Mouse (Mus musculus): ENCODE measurements at regions not wholly inside any gene's neighbourhood (a gene's known extent, or its start where the extent isn't known, plus 50 kb on each side); places are given as distances from the start of the nearest gene placed in this dataset.

GRCm38 (mm10) chr4:39926021-39926591 is 216.8 kb upstream of the Aco1 start:
- Histone ChIP-seq H3K27ac (ENCODE audit: low read depth, low read length) (no peak overlapping the region), H3K9ac (ENCODE audit: low read depth, low read length) (no peak overlapping the region), H3K4me3 (ENCODE audit: low read length) (no peak overlapping the region), H3K4me1 (ENCODE audit: control insufficient read depth, insufficient read depth, low read depth, low read length) (no peaks in the 10 kb centered on the region), H3K27me3 (replicated peaks; ENCODE audit: control insufficient read depth, insufficient read depth, low read length) (no peaks in the 10 kb centered on the region), H3K4me2 (ENCODE audit: low read length) (no peak overlapping the region), H3K36me3 (ENCODE audit: control insufficient read depth, insufficient read depth, low read length) (no peaks in the 10 kb centered on the region), H3K9me3 (ENCODE audit: control insufficient read depth, low read length) (no peaks in the 10 kb centered on the region)
- 57% methylated on average over 3 of the region's 3 CpGs for WGBS
- peak; percentile 52; the same call in 1 of the 2 replicates for ATAC-seq

GRCm38 (mm10) chr4:39926594-39926993 is 216.3 kb upstream of the Aco1 start:
- H3K4me3 ChIP-seq (ENCODE audit: low read length) = no peak overlapping the region
- H3K36me3 ChIP-seq (ENCODE audit: control insufficient read depth, insufficient read depth, low read length) = no peaks in the 10 kb centered on the region
- H3K4me1 ChIP-seq (ENCODE audit: control insufficient read depth, insufficient read depth, low read depth, low read length) = no peaks in the 10 kb centered on the region
- H3K9ac ChIP-seq (ENCODE audit: low read depth, low read length) = no peak overlapping the region
- ATAC-seq = 0 out of 2 replicates have a peak, but pooled peaks have one; percentile 6
- H3K9me3 ChIP-seq (ENCODE audit: control insufficient read depth, low read length) = no peaks in the 10 kb centered on the region
- H3K27ac ChIP-seq (ENCODE audit: low read depth, low read length) = no peak overlapping the region
- H3K4me2 ChIP-seq (ENCODE audit: low read length) = no peak overlapping the region
- 84% methylated on average over 7 of the region's 7 CpGs for WGBS
- no peaks in the 10 kb centered on the region for H3K27me3 ChIP-seq (replicated peaks; ENCODE audit: control insufficient read depth, insufficient read depth, low read length)

- no peaks in the 10 kb centered on the region for H3K36me3 ChIP-seq (ENCODE audit: control insufficient read depth, insufficient read depth, low read length)
- H3K9me3 ChIP-seq (ENCODE audit: control insufficient read depth, low read length) = no peaks in the 10 kb centered on the region
- 76% methylated on average over 2 of the region's 2 CpGs for WGBS
- H3K9ac ChIP-seq (ENCODE audit: low read depth, low read length) = no peak overlapping the region
- no peak overlapping the region for H3K4me3 ChIP-seq (ENCODE audit: low read length)
- no peak overlapping the region for H3K27ac ChIP-seq (ENCODE audit: low read depth, low read length)
- no peaks in the 10 kb centered on the region for H3K4me1 ChIP-seq (ENCODE audit: control insufficient read depth, insufficient read depth, low read depth, low read length)
- H3K27me3 ChIP-seq (replicated peaks; ENCODE audit: control insufficient read depth, insufficient read depth, low read length) = no peaks in the 10 kb centered on the region
- no peak overlapping the region for H3K4me2 ChIP-seq (ENCODE audit: low read length)
- ATAC-seq = no peak
Measured at GRCm38 (mm10) chr4:39928491-39928890, 214.4 kb upstream of the Aco1 start.

GRCm38 (mm10) chr4:39934025-39934708 is 208.7 kb upstream of the Aco1 start:
- Histone ChIP-seq H3K9ac (ENCODE audit: low read depth, low read length) (no peak overlapping the region), H3K4me2 (ENCODE audit: low read length) (no peak overlapping the region), H3K4me1 (ENCODE audit: control insufficient read depth, insufficient read depth, low read depth, low read length) (no peaks in the 10 kb centered on the region), H3K27ac (ENCODE audit: low read depth, low read length) (no peak overlapping the region), H3K9me3 (ENCODE audit: control insufficient read depth, low read length) (no peaks in the 10 kb centered on the region), H3K27me3 (replicated peaks; ENCODE audit: control insufficient read depth, insufficient read depth, low read length) (no peaks in the 10 kb centered on the region), H3K36me3 (ENCODE audit: control insufficient read depth, insufficient read depth, low read length) (no peaks in the 10 kb centered on the region), H3K4me3 (ENCODE audit: low read length) (no peak overlapping the region)
- peak; percentile 64 for ATAC-seq
- 73% methylated on average over 12 of the region's 12 CpGs for WGBS

GRCm38 (mm10) chr4:39958687-39959086 is 184.2 kb upstream of the Aco1 start:
- Histone ChIP-seq H3K36me3 (ENCODE audit: control insufficient read depth, insufficient read depth, low read length) (no peaks in the 10 kb centered on the region), H3K4me2 (ENCODE audit: low read length) (no peak overlapping the region), H3K27ac (ENCODE audit: low read depth, low read length) (no peak overlapping the region), H3K9me3 (ENCODE audit: control insufficient read depth, low read length) (no peaks in the 10 kb centered on the region; the same call in 1 of the 2 replicates), H3K4me1 (ENCODE audit: control insufficient read depth, insufficient read depth, low read depth, low read length) (no peaks in the 10 kb centered on the region), H3K27me3 (replicated peaks; ENCODE audit: control insufficient read depth, insufficient read depth, low read length) (no peaks in the 10 kb centered on the region), H3K4me3 (ENCODE audit: low read length) (no peak overlapping the region), H3K9ac (ENCODE audit: low read depth, low read length) (no peak overlapping the region)
- 60% methylated on average over 3 of the region's 3 CpGs for WGBS
- ATAC-seq = peak; percentile 58; the same call in 1 of the 2 replicates

- WGBS = 94% methylated on average over 3 of the region's 3 CpGs
Measured at GRCm38 (mm10) chr4:39967938-39968337, 174.9 kb upstream of the Aco1 start.

GRCm38 (mm10) chr4:39991358-39991757 is 151.5 kb upstream of the Aco1 start:
- Histone ChIP-seq H3K36me3 (ENCODE audit: control insufficient read depth, insufficient read depth, low read length) (no peaks in the 10 kb centered on the region), H3K4me1 (ENCODE audit: control insufficient read depth, insufficient read depth, low read depth, low read length) (no peaks in the 10 kb centered on the region), H3K4me3 (ENCODE audit: low read length) (no peak overlapping the region), H3K4me2 (ENCODE audit: low read length) (no peak overlapping the region), H3K27me3 (replicated peaks; ENCODE audit: control insufficient read depth, insufficient read depth, low read length) (no peaks in the 10 kb centered on the region), H3K27ac (ENCODE audit: low read depth, low read length) (no peak overlapping the region), H3K9ac (ENCODE audit: low read depth, low read length) (no peak overlapping the region), H3K9me3 (ENCODE audit: control insufficient read depth, low read length) (peaks cover 3% of the 10 kb centered on the region)
- 75% methylated on average over 6 of the region's 6 CpGs for WGBS
- ATAC-seq = no peak

More at GRCm38 (mm10) chr4:39967938-39968337, 174.9 kb upstream of the Aco1 start:
- H3K4me1 ChIP-seq (ENCODE audit: control insufficient read depth, insufficient read depth, low read depth, low read length) = no peaks in the 10 kb centered on the region
- H3K36me3 ChIP-seq (ENCODE audit: control insufficient read depth, insufficient read depth, low read length) = no peaks in the 10 kb centered on the region
- no peak for ATAC-seq
- H3K4me2 ChIP-seq (ENCODE audit: low read length) = no peak overlapping the region
- no peak overlapping the region for H3K27ac ChIP-seq (ENCODE audit: low read depth, low read length)
- no peaks in the 10 kb centered on the region for H3K9me3 ChIP-seq (ENCODE audit: control insufficient read depth, low read length)
- H3K4me3 ChIP-seq (ENCODE audit: low read length) = no peak overlapping the region
- no peak overlapping the region for H3K9ac ChIP-seq (ENCODE audit: low read depth, low read length)
- no peaks in the 10 kb centered on the region for H3K27me3 ChIP-seq (replicated peaks; ENCODE audit: control insufficient read depth, insufficient read depth, low read length)

- H3K4me1 ChIP-seq (ENCODE audit: control insufficient read depth, insufficient read depth, low read depth, low read length) = no peaks in the 10 kb centered on the region
- H3K4me2 ChIP-seq (ENCODE audit: low read length) = no peak overlapping the region
- H3K9me3 ChIP-seq (ENCODE audit: control insufficient read depth, low read length) = peaks cover 3% of the 10 kb centered on the region
- WGBS = 79% methylated on average over 2 of the region's 2 CpGs
- no peaks in the 10 kb centered on the region for H3K36me3 ChIP-seq (ENCODE audit: control insufficient read depth, insufficient read depth, low read length)
- ATAC-seq = no peak
- H3K27me3 ChIP-seq (replicated peaks; ENCODE audit: control insufficient read depth, insufficient read depth, low read length) = no peaks in the 10 kb centered on the region
- no peak overlapping the region for H3K9ac ChIP-seq (ENCODE audit: low read depth, low read length)
- H3K27ac ChIP-seq (ENCODE audit: low read depth, low read length) = no peak overlapping the region
- no peak overlapping the region for H3K4me3 ChIP-seq (ENCODE audit: low read length)
Measured at GRCm38 (mm10) chr4:39991851-39992250, 151.0 kb upstream of the Aco1 start.

GRCm38 (mm10) chr4:39998771-39999422 is 144.0 kb upstream of the Aco1 start:
- H3K36me3 ChIP-seq (ENCODE audit: control insufficient read depth, insufficient read depth, low read length) = no peaks in the 10 kb centered on the region
- no peak overlapping the region for H3K4me3 ChIP-seq (ENCODE audit: low read length)
- no peak overlapping the region for H3K9ac ChIP-seq (ENCODE audit: low read depth, low read length)
- no peak overlapping the region for H3K4me2 ChIP-seq (ENCODE audit: low read length)
- WGBS = 80% methylated on average over 5 of the region's 5 CpGs
- peaks cover 3% of the 10 kb centered on the region for H3K9me3 ChIP-seq (ENCODE audit: control insufficient read depth, low read length)
- H3K4me1 ChIP-seq (ENCODE audit: control insufficient read depth, insufficient read depth, low read depth, low read length) = no peaks in the 10 kb centered on the region
- ATAC-seq = no peak
- no peak overlapping the region for H3K27ac ChIP-seq (ENCODE audit: low read depth, low read length)
- no peaks in the 10 kb centered on the region for H3K27me3 ChIP-seq (replicated peaks; ENCODE audit: control insufficient read depth, insufficient read depth, low read length)

Measured in hindbrain, embryonic 16.5 days (tissue).